Mouse (Mus musculus) kidney, adult 2 months (tissue): ENCODE data around the gene Fbxo42.

ENCODE experiments used
- CTCF ChIP-seq: fragments of 200-500 bp; conservative IDR thresholded peaks from 2 replicates; pipeline ENCODE4 v1.5.1; 2011; ENCODE audit warnings: low read depth, mild to moderate bottlenecking, control low read depth, low read length, moderate library complexity, mixed read lengths; ENCODE audit not compliant: insufficient read depth, insufficient read length
- POLR2A ChIP-seq: fragments of 200-500 bp; IDR thresholded peaks from one replicate; pipeline ENCODE4 v1.6.1; 2011; ENCODE audit warnings: low read depth, low read length, control low read depth

DNA sequence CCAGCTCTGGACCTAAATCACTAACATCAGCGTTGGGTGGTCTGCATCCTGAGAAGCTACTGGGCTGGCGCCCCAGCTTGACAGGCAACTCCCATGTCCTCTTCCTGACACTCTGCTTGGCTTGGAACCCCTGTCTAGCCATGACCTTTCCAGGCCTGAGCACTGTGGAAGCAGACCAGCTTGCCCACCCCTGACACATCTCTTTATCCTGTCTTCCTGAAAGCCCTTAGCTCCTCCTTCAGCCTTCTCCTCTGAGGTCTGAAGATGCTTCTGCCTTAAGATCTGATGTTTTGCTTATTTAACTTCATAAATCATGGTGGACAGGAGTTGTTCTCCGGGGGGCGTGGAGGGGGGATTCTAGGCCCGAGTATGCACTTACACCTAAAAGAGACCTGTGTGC is 95.9 kb downstream of the Fbxo42 start:
- TF ChIP-seq CTCF (no peak), POLR2A (no peak)
